Mouse (Mus musculus): Measurements from ENCODE around the gene Osgin1. TPM values are rescaled to one million over a fixed set of nuclear protein-coding genes. Genes with fewer than 3 reads are reported as not detected.

Osgin1 gene
- polyA plus RNA-seq, 1 experiment from 2014 or later: 57.9 TPM

- Histone ChIP-seq H3K4me3 (ENCODE audit: low read depth, low read length) (0 out of 2 replicates have a peak overlapping the region, but pooled peaks have one; percentile 6), H3K36me3 (ENCODE audit: control insufficient read depth, insufficient read depth) (no peaks in the 10 kb centered on the region), H3K4me2 (ENCODE audit: low read depth, low read length) (0 out of 2 replicates have a peak overlapping the region, but pooled peaks have one; percentile 9), H3K27ac (ENCODE audit: low read length) (no peak overlapping the region), H3K27me3 (ENCODE audit: control insufficient read depth, insufficient read depth, low read depth, low read length) (no peaks in the 10 kb centered on the region), H3K9ac (ENCODE audit: low read depth, low read length) (no peak overlapping the region), H3K9me3 (replicated peaks; ENCODE audit: control insufficient read depth, low read length) (no peaks in the 10 kb centered on the region), H3K4me1 (ENCODE audit: control insufficient read depth, low read depth, low read length) (peaks cover 43% of the 10 kb centered on the region)
- WGBS (ENCODE audit: insufficient replicate concordance): 39% methylated on average over 9 of the region's 9 CpGs
- no peak for ATAC-seq (ENCODE audit: low read depth)
Measured at GRCm38 (mm10) chr8:119421603-119422122, 12.3 kb upstream of the Osgin1 start.

- H3K4me2 ChIP-seq (ENCODE audit: low read depth, low read length): peak overlapping the region; percentile 38
- peaks cover 43% of the 10 kb centered on the region for H3K4me1 ChIP-seq (ENCODE audit: control insufficient read depth, low read depth, low read length)
- H3K27me3 ChIP-seq (ENCODE audit: control insufficient read depth, insufficient read depth, low read depth, low read length): no peaks in the 10 kb centered on the region
- peak overlapping the region; percentile 42 for H3K4me3 ChIP-seq (ENCODE audit: low read depth, low read length)
- no peak for ATAC-seq (ENCODE audit: low read depth)
- no peaks in the 10 kb centered on the region for H3K36me3 ChIP-seq (ENCODE audit: control insufficient read depth, insufficient read depth)
- peak overlapping the region; percentile 8; the same call in 1 of the 2 replicates for H3K9ac ChIP-seq (ENCODE audit: low read depth, low read length)
- no peak overlapping the region for H3K27ac ChIP-seq (ENCODE audit: low read length)
- H3K9me3 ChIP-seq (replicated peaks; ENCODE audit: control insufficient read depth, low read length): no peaks in the 10 kb centered on the region
- WGBS (ENCODE audit: insufficient replicate concordance): 31% methylated on average over 9 of the region's 9 CpGs
Measured at GRCm38 (mm10) chr8:119422123-119422711, 11.7 kb upstream of the Osgin1 start.

- H3K36me3 ChIP-seq (ENCODE audit: control insufficient read depth, insufficient read depth): no peaks in the 10 kb centered on the region
Measured at GRCm38 (mm10) chr8:119423631-119424141, 10.2 kb upstream of the Osgin1 start.

GRCm38 (mm10) chr8:119424199-119424733 lies 9.7 kb upstream of the Osgin1 start:
- no peaks in the 10 kb centered on the region for H3K27me3 ChIP-seq (ENCODE audit: control insufficient read depth, insufficient read depth, low read depth, low read length)
- H3K36me3 ChIP-seq (ENCODE audit: control insufficient read depth, insufficient read depth): no peaks in the 10 kb centered on the region
- H3K27ac ChIP-seq (ENCODE audit: low read length): peak overlapping the region; percentile 85
- 44% methylated on average over 10 of the region's 10 CpGs for WGBS (ENCODE audit: insufficient replicate concordance)
- peak overlapping the region; percentile 38 for H3K9ac ChIP-seq (ENCODE audit: low read depth, low read length)
- no peaks in the 10 kb centered on the region for H3K9me3 ChIP-seq (replicated peaks; ENCODE audit: control insufficient read depth, low read length)
- peaks cover 52% of the 10 kb centered on the region for H3K4me1 ChIP-seq (ENCODE audit: control insufficient read depth, low read depth, low read length)
- H3K4me3 ChIP-seq (ENCODE audit: low read depth, low read length): peak overlapping the region; percentile 42
- ATAC-seq (ENCODE audit: low read depth): peak; percentile 30
- H3K4me2 ChIP-seq (ENCODE audit: low read depth, low read length): peak overlapping the region; percentile 38

More at GRCm38 (mm10) chr8:119423631-119424141, 10.2 kb upstream of the Osgin1 start:
- Histone ChIP-seq H3K9ac (ENCODE audit: low read depth, low read length) (peak overlapping the region; percentile 38), H3K27ac (ENCODE audit: low read length) (peak overlapping the region; percentile 85), H3K4me1 (ENCODE audit: control insufficient read depth, low read depth, low read length) (peaks cover 50% of the 10 kb centered on the region), H3K9me3 (replicated peaks; ENCODE audit: control insufficient read depth, low read length) (no peaks in the 10 kb centered on the region), H3K4me2 (ENCODE audit: low read depth, low read length) (peak overlapping the region; percentile 38), H3K27me3 (ENCODE audit: control insufficient read depth, insufficient read depth, low read depth, low read length) (no peaks in the 10 kb centered on the region), H3K4me3 (ENCODE audit: low read depth, low read length) (peak overlapping the region; percentile 42)
- ATAC-seq (ENCODE audit: low read depth): peak; percentile 31
- WGBS (ENCODE audit: insufficient replicate concordance): 20% methylated on average over 9 of the region's 9 CpGs

GRCm38 (mm10) chr8:119424740-119425139 lies 9.2 kb upstream of the Osgin1 start:
- ATAC-seq (ENCODE audit: low read depth): peak; percentile 14; the same call in 1 of the 2 replicates
- no peak overlapping the region; the same call in 1 of the 2 replicates for H3K9ac ChIP-seq (ENCODE audit: low read depth, low read length)
- H3K4me3 ChIP-seq (ENCODE audit: low read depth, low read length): peak overlapping the region; percentile 24
- H3K9me3 ChIP-seq (replicated peaks; ENCODE audit: control insufficient read depth, low read length): no peaks in the 10 kb centered on the region
- WGBS (ENCODE audit: insufficient replicate concordance): 29% methylated on average over 10 of the region's 10 CpGs
- H3K4me2 ChIP-seq (ENCODE audit: low read depth, low read length): peak overlapping the region; percentile 38; the same call in 1 of the 2 replicates
- H3K27ac ChIP-seq (ENCODE audit: low read length): peak overlapping the region; percentile 85
- no peaks in the 10 kb centered on the region for H3K36me3 ChIP-seq (ENCODE audit: control insufficient read depth, insufficient read depth)
- peaks cover 56% of the 10 kb centered on the region for H3K4me1 ChIP-seq (ENCODE audit: control insufficient read depth, low read depth, low read length)
- H3K27me3 ChIP-seq (ENCODE audit: control insufficient read depth, insufficient read depth, low read depth, low read length): no peaks in the 10 kb centered on the region

- ATAC-seq (ENCODE audit: low read depth): no peak
- WGBS (ENCODE audit: insufficient replicate concordance): 27% methylated on average over 10 of the region's 10 CpGs
- no peak overlapping the region; the same call in 1 of the 2 replicates for H3K4me3 ChIP-seq (ENCODE audit: low read depth, low read length)
- no peaks in the 10 kb centered on the region for H3K27me3 ChIP-seq (ENCODE audit: control insufficient read depth, insufficient read depth, low read depth, low read length)
- no peak overlapping the region for H3K9ac ChIP-seq (ENCODE audit: low read depth, low read length)
- H3K27ac ChIP-seq (ENCODE audit: low read length): peak overlapping the region; percentile 85
- H3K4me1 ChIP-seq (ENCODE audit: control insufficient read depth, low read depth, low read length): peaks cover 53% of the 10 kb centered on the region
- H3K4me2 ChIP-seq (ENCODE audit: low read depth, low read length): peak overlapping the region; percentile 38
- H3K9me3 ChIP-seq (replicated peaks; ENCODE audit: control insufficient read depth, low read length): no peaks in the 10 kb centered on the region
- H3K36me3 ChIP-seq (ENCODE audit: control insufficient read depth, insufficient read depth): no peaks in the 10 kb centered on the region
Measured at GRCm38 (mm10) chr8:119425533-119425932, 8.4 kb upstream of the Osgin1 start.

- peaks cover 57% of the 10 kb centered on the region for H3K4me1 ChIP-seq (ENCODE audit: control insufficient read depth, low read depth, low read length)
- 47% methylated on average over 6 of the region's 6 CpGs for WGBS (ENCODE audit: insufficient replicate concordance)
- ATAC-seq (ENCODE audit: low read depth): no peak
- H3K9me3 ChIP-seq (replicated peaks; ENCODE audit: control insufficient read depth, low read length): no peaks in the 10 kb centered on the region
- H3K4me2 ChIP-seq (ENCODE audit: low read depth, low read length): peak overlapping the region; percentile 38; the same call in 1 of the 2 replicates
- H3K27ac ChIP-seq (ENCODE audit: low read length): peak overlapping the region; percentile 85
- H3K36me3 ChIP-seq (ENCODE audit: control insufficient read depth, insufficient read depth): no peaks in the 10 kb centered on the region
- H3K4me3 ChIP-seq (ENCODE audit: low read depth, low read length): no peak overlapping the region; the same call in 1 of the 2 replicates
- no peaks in the 10 kb centered on the region for H3K27me3 ChIP-seq (ENCODE audit: control insufficient read depth, insufficient read depth, low read depth, low read length)
- H3K9ac ChIP-seq (ENCODE audit: low read depth, low read length): no peak overlapping the region
Measured at GRCm38 (mm10) chr8:119426069-119426735, 7.7 kb upstream of the Osgin1 start.

- ATAC-seq (ENCODE audit: low read depth): no peak
- H3K4me2 ChIP-seq (ENCODE audit: low read depth, low read length): no peak overlapping the region
- H3K27me3 ChIP-seq (ENCODE audit: control insufficient read depth, insufficient read depth, low read depth, low read length): no peaks in the 10 kb centered on the region
- no peak overlapping the region for H3K9ac ChIP-seq (ENCODE audit: low read depth, low read length)
- 62% methylated on average over 12 of the region's 12 CpGs for WGBS (ENCODE audit: insufficient replicate concordance)
- no peaks in the 10 kb centered on the region for H3K36me3 ChIP-seq (ENCODE audit: control insufficient read depth, insufficient read depth)
- H3K4me3 ChIP-seq (ENCODE audit: low read depth, low read length): no peak overlapping the region
- no peaks in the 10 kb centered on the region for H3K9me3 ChIP-seq (replicated peaks; ENCODE audit: control insufficient read depth, low read length)
- H3K27ac ChIP-seq (ENCODE audit: low read length): no peak overlapping the region
- H3K4me1 ChIP-seq (ENCODE audit: control insufficient read depth, low read depth, low read length): peaks cover 54% of the 10 kb centered on the region
Measured at GRCm38 (mm10) chr8:119427634-119428349, 6.1 kb upstream of the Osgin1 start.
